Comparison of ENCODE assay signal across 32 mouse cellular contexts in the genomic region with DNA sequence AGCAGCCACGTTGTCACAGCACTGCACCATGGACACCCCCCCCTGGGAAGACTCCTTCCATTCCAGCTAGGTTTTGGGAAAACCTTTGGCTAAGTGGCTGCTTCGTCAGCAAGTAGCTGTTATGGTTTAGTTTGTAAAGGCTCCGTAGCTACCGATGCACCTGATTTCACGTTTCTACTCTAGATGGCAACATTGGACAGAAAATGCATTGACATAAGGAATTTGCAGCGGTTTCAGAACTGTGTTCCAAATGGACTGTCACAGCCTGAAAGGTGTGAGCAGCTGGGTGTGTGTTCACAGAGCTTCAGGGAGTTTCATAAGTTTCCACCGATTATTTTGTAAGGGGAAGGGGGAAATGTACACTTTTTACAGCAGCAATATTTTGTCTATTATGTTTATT. TPM values are rescaled to one million over a fixed set of nuclear protein-coding genes. Genes with fewer than 3 reads are reported as not detected.
DNase-seq lines count a peak whose midpoint lies in the region; ATAC-seq and TF ChIP-seq lines count a peak whose summit lies in the region.
"Not testable (repeated sequence)": the region's sequence is repeated elsewhere in the genome, so short reads cannot be mapped to it uniquely, and the experiment has no call there.
"Had no signal": no experiment of that assay in that cellular context is flagged by ENCODE, and none has a peak within 500 bp of the region (broad histone marks: within the 10 kb centered on the region; RNA-seq: fewer than 3 reads in every experiment).

No protein-coding gene starts in this region.

- not testable (repeated sequence) for H3K4me2 ChIP-seq in heart, postnatal 0 days (ENCODE audit: low read depth, low read length); hindbrain, postnatal 0 days (ENCODE audit: low read depth, low read length); midbrain, embryonic 14.5 days (ENCODE audit: low read length); stomach, postnatal 0 days (replicated peaks; ENCODE audit: low read depth)

- not testable (repeated sequence) for H3K4me1 ChIP-seq in cortical plate, adult 2 months (ENCODE audit: control insufficient read depth, insufficient read depth, low read length); heart, postnatal 0 days (ENCODE audit: control insufficient read depth, insufficient read depth); hindbrain, postnatal 0 days (ENCODE audit: insufficient read depth, low read length); midbrain, embryonic 14.5 days (ENCODE audit: control insufficient read depth, insufficient read depth, low read length); stomach, postnatal 0 days (replicated peaks; ENCODE audit: control insufficient read depth, insufficient read depth)

- not testable (repeated sequence) for H3K27me3 ChIP-seq in heart, postnatal 0 days (ENCODE audit: control insufficient read depth, insufficient read depth, low read length); hindbrain, postnatal 0 days (ENCODE audit: insufficient read depth, low read length); midbrain, embryonic 14.5 days (ENCODE audit: control insufficient read depth, insufficient read depth, low read length); stomach, postnatal 0 days (ENCODE audit: control insufficient read depth, insufficient read depth, low read length)

- not testable (repeated sequence) for TF ChIP-seq POLR2A in cortical plate, adult 2 months (IDR thresholded peaks at IDR 0.05; ENCODE audit: extremely low read depth, insufficient read depth, low read length)

- intact Hi-C loops in left cerebral cortex, postnatal 14 days (cut with DNase I) = not testable (repeated sequence)

- TF ChIP-seq CTCF in cortical plate, adult 2 months (IDR thresholded peaks at IDR 0.05; ENCODE audit: extremely low read depth, insufficient read depth, low read length) = 0 out of 2 replicates have a peak, but pooled peaks have one; percentile 7
- TF ChIP-seq CTCF in heart, postnatal 0 days (IDR thresholded peaks at IDR 0.05; ENCODE audit: low read depth) = peak; percentile 23
- peak; percentile 39; the same call in 1 of the 2 replicates for TF ChIP-seq CTCF in hindbrain, postnatal 0 days (IDR thresholded peaks at IDR 0.05; ENCODE audit: low read depth)
- TF ChIP-seq CTCF in stomach, postnatal 0 days (IDR thresholded peaks at IDR 0.05; ENCODE audit: low read depth) = peak; percentile 8; the same call in 1 of the 2 replicates

- not testable (repeated sequence) for TF ChIP-seq EP300 in heart, postnatal 0 days (IDR thresholded peaks at IDR 0.05; ENCODE audit: low read depth); stomach, postnatal 0 days (optimal IDR thresholded peaks at IDR 0.05)

- not testable (repeated sequence) for H3K27ac ChIP-seq in cortical plate, adult 2 months (ENCODE audit: insufficient read depth, low read length); heart, postnatal 0 days (ENCODE audit: low read depth); hindbrain, postnatal 0 days; midbrain, embryonic 14.5 days (replicated peaks; ENCODE audit: low read depth, low read length); stomach, postnatal 0 days (replicated peaks)

- 58% methylated on average over 7 of the region's 7 CpGs for WGBS in heart, postnatal 0 days
- WGBS in hindbrain, postnatal 0 days = 77% methylated on average over 7 of the region's 7 CpGs
- WGBS in midbrain, embryonic 14.5 days = 87% methylated on average over 7 of the region's 7 CpGs
- whole genome bisulfite sequencing in stomach, postnatal 0 days = 64% methylated on average over 7 of the region's 7 CpGs

- peak; percentile 86 for ATAC-seq in frontal cortex, adult (ENCODE audit: low TSS enrichment)
- not testable (repeated sequence) for ATAC-seq in heart, postnatal 0 days (ENCODE audit: insufficient read depth, low read depth); stomach, postnatal 0 days (ENCODE audit: low FRiP score, low TSS enrichment)
- ATAC-seq in hindbrain, postnatal 0 days = 0 out of 2 replicates have a peak, but pooled peaks have one; percentile 7
- ATAC-seq in midbrain, embryonic 14.5 days (ENCODE audit: low FRiP score, low TSS enrichment) = 0 out of 2 replicates have a peak, but pooled peaks have one; percentile 5

- peak; percentile 38 for DNase-seq in ZHBTc4 (ENCODE audit: low read depth, low spot score)
- DNase-seq in heart, postnatal 0 days (ENCODE audit: low spot score); stomach, postnatal 0 days (ENCODE audit: low spot score): not testable (repeated sequence)
- DNase-seq in hindbrain, postnatal 0 days (ENCODE audit: low spot score) = peak; percentile 56
- peak; percentile 6 to 15 for DNase-seq in left cerebral cortex, postnatal 14 days (ENCODE audit: low spot score in 2 of 2)
- DNase-seq in midbrain, embryonic 14.5 days = peak; percentile 16

- H3K9me3 ChIP-seq in heart, postnatal 0 days (replicated peaks; ENCODE audit: control insufficient read depth, low read length); hindbrain, postnatal 0 days (ENCODE audit: low read length); midbrain, embryonic 14.5 days (ENCODE audit: control insufficient read depth, low read length); stomach, postnatal 0 days (ENCODE audit: control insufficient read depth, low read length): not testable (repeated sequence)

- H3K9ac ChIP-seq in heart, postnatal 0 days (replicated peaks; ENCODE audit: low read depth, low read length); hindbrain, postnatal 0 days (replicated peaks; ENCODE audit: low read length); midbrain, embryonic 14.5 days (replicated peaks; ENCODE audit: low read length); stomach, postnatal 0 days (ENCODE audit: low read length): not testable (repeated sequence)

- H3K36me3 ChIP-seq in heart, postnatal 0 days (replicated peaks; ENCODE audit: control insufficient read depth, insufficient read depth, low read length); hindbrain, postnatal 0 days (ENCODE audit: insufficient read depth, low read length); midbrain, embryonic 14.5 days (ENCODE audit: control insufficient read depth, insufficient read depth, low read length); stomach, postnatal 0 days (ENCODE audit: control insufficient read depth, insufficient read depth, low read length): not testable (repeated sequence)

- H3K4me3 ChIP-seq in cortical plate, adult 2 months (ENCODE audit: insufficient read depth, low read length); heart, postnatal 0 days (ENCODE audit: low read depth, low read length); hindbrain, postnatal 0 days (ENCODE audit: low read length); midbrain, embryonic 14.5 days (replicated peaks; ENCODE audit: low read depth, low read length); stomach, postnatal 0 days (ENCODE audit: low read depth, low read length): not testable (repeated sequence)

RNA-seq across cellular contexts. Expression of gene Olfr1122, which starts 9.0 kb away (rescaled TPM):
- not detected in 2 replicates for polyA plus RNA-seq in cortical plate, adult 2 months (2012; rRNA removed)
- not detected in 2 replicates for total RNA-seq in heart, postnatal 0 days (2014; rRNA removed; ENCODE audit: low replicate concordance)
- polyA plus RNA-seq in heart, postnatal 0 days (2015; fragmentation: Nextera tagmentation; extraction: Ambion mirVana) = not detected in 2 replicates
- not detected in 2 replicates for total RNA-seq in hindbrain, postnatal 0 days (2014; rRNA removed)
- polyA plus RNA-seq in hindbrain, postnatal 0 days (2015; fragmentation: Nextera tagmentation; extraction: Ambion mirVana) = not detected in 2 replicates
- under 1 TPM in 1 of 2 experiments, not detected in 1; 0.07 TPM for total RNA-seq in left cerebral cortex, postnatal 14 days (2021)
- polyA plus RNA-seq in midbrain, embryonic 14.5 days (2014; fragmentation: Nextera tagmentation; extraction: Ambion mirVana) = not detected in 2 replicates
- not detected in 2 replicates for polyA plus RNA-seq in stomach, postnatal 0 days (2015; fragmentation: Nextera tagmentation; extraction: Ambion mirVana)
- total RNA-seq: adrenal gland, adult 2 months; adrenal gland, postnatal 14 days; ES-E14; gastrocnemius, adult 8-10 months; gastrocnemius, postnatal 25 days; heart, adult 18-20 months; hematopoietic stem cell, adult 5-6 weeks had no signal
- polyA plus RNA-seq: adrenal gland, adult 2 months; C2C12; CD4-positive, CD25-positive, alpha-beta regulatory T cell, adult 4 months; embryonic facial prominence, embryonic 10.5 days; embryonic facial prominence, embryonic 13.5 days; erythroblast, embryonic 14.5 days; forebrain, embryonic 12.5 days; forebrain, embryonic 15.5 days; frontal cortex, adult 2 months; gonadal fat pad, adult 2 months; heart, embryonic 10.5 days; heart, embryonic 13.5 days; heart, embryonic 16.5 days; hindbrain, embryonic 12.5 days; intestine, embryonic 14.5 days; intestine, postnatal 0 days had no signal

RNA-seq across cellular contexts. Expression of gene Olfr1123, which starts 21.7 kb away (rescaled TPM):
- not detected in 2 replicates for polyA plus RNA-seq in cortical plate, adult 2 months (2012; rRNA removed)
- not detected in 2 replicates for total RNA-seq in heart, postnatal 0 days (2014; rRNA removed; ENCODE audit: low replicate concordance)
- polyA plus RNA-seq in heart, postnatal 0 days (2015; fragmentation: Nextera tagmentation; extraction: Ambion mirVana) = not detected in 2 replicates
- not detected in 2 replicates for total RNA-seq in hindbrain, postnatal 0 days (2014; rRNA removed)
- not detected in 2 replicates for polyA plus RNA-seq in hindbrain, postnatal 0 days (2015; fragmentation: Nextera tagmentation; extraction: Ambion mirVana)
- not detected for total RNA-seq in left cerebral cortex, postnatal 14 days (2021)
- polyA plus RNA-seq in midbrain, embryonic 14.5 days (2014; fragmentation: Nextera tagmentation; extraction: Ambion mirVana) = not detected in 2 replicates
- polyA plus RNA-seq in stomach, postnatal 0 days (2015; fragmentation: Nextera tagmentation; extraction: Ambion mirVana) = not detected in 2 replicates
- total RNA-seq: adrenal gland, adult 2 months; adrenal gland, postnatal 14 days; adrenal gland, postnatal 4 days; ES-E14; gastrocnemius, adult 8-10 months; gastrocnemius, postnatal 25 days; heart, adult 18-20 months; heart, postnatal 25 days; hematopoietic stem cell, adult 5-6 weeks had no signal
- polyA plus RNA-seq: adrenal gland, adult 2 months; C2C12; CD4-positive, CD25-positive, alpha-beta regulatory T cell, adult 4 months; embryonic facial prominence, embryonic 10.5 days; embryonic facial prominence, embryonic 13.5 days; erythroblast, embryonic 14.5 days; forebrain, embryonic 12.5 days; forebrain, embryonic 15.5 days; frontal cortex, adult 2 months; gonadal fat pad, adult 2 months; heart, embryonic 10.5 days; heart, embryonic 13.5 days; heart, embryonic 16.5 days; hindbrain, embryonic 12.5 days; intestine, embryonic 14.5 days; intestine, postnatal 0 days had no signal

RNA-seq across cellular contexts. Expression of gene Olfr1121, which starts 25.0 kb away (rescaled TPM):
- not detected in 2 replicates for polyA plus RNA-seq in cortical plate, adult 2 months (2012; rRNA removed)
- not detected in 2 replicates for total RNA-seq in heart, postnatal 0 days (2014; rRNA removed; ENCODE audit: low replicate concordance)
- not detected in 2 replicates for polyA plus RNA-seq in heart, postnatal 0 days (2015; fragmentation: Nextera tagmentation; extraction: Ambion mirVana)
- total RNA-seq in hindbrain, postnatal 0 days (2014; rRNA removed) = not detected in 2 replicates
- polyA plus RNA-seq in hindbrain, postnatal 0 days (2015; fragmentation: Nextera tagmentation; extraction: Ambion mirVana) = not detected in 2 replicates
- total RNA-seq in left cerebral cortex, postnatal 14 days (2021) = not detected
- not detected in 2 replicates for polyA plus RNA-seq in midbrain, embryonic 14.5 days (2014; fragmentation: Nextera tagmentation; extraction: Ambion mirVana)
- not detected in 2 replicates for polyA plus RNA-seq in stomach, postnatal 0 days (2015; fragmentation: Nextera tagmentation; extraction: Ambion mirVana)
- total RNA-seq: adrenal gland, adult 2 months; adrenal gland, postnatal 14 days; adrenal gland, postnatal 4 days; ES-E14; gastrocnemius, adult 8-10 months; gastrocnemius, postnatal 25 days; heart, adult 18-20 months; heart, postnatal 25 days; hematopoietic stem cell, adult 5-6 weeks had no signal
- polyA plus RNA-seq: adrenal gland, adult 2 months; C2C12; CD4-positive, CD25-positive, alpha-beta regulatory T cell, adult 4 months; embryonic facial prominence, embryonic 10.5 days; embryonic facial prominence, embryonic 13.5 days; forebrain, embryonic 12.5 days; forebrain, embryonic 15.5 days; frontal cortex, adult 2 months; gonadal fat pad, adult 2 months; heart, embryonic 10.5 days; heart, embryonic 13.5 days; heart, embryonic 16.5 days; hindbrain, embryonic 12.5 days; intestine, embryonic 14.5 days; intestine, postnatal 0 days had no signal

RNA-seq across cellular contexts. Expression of gene Olfr1124, which starts 35.4 kb away (rescaled TPM):
- not detected in 2 replicates for polyA plus RNA-seq in cortical plate, adult 2 months (2012; rRNA removed)
- total RNA-seq in heart, postnatal 0 days (2014; rRNA removed; ENCODE audit: low replicate concordance) = not detected in 2 replicates
- 0.04 TPM in 2 replicates for polyA plus RNA-seq in heart, postnatal 0 days (2015; fragmentation: Nextera tagmentation; extraction: Ambion mirVana)
- total RNA-seq in hindbrain, postnatal 0 days (2014; rRNA removed) = not detected in 2 replicates
- polyA plus RNA-seq in hindbrain, postnatal 0 days (2015; fragmentation: Nextera tagmentation; extraction: Ambion mirVana) = 0.08 TPM in 1 of 2 replicates, not detected in the other
- total RNA-seq in left cerebral cortex, postnatal 14 days (2021) = not detected
- not detected in 2 replicates for polyA plus RNA-seq in midbrain, embryonic 14.5 days (2014; fragmentation: Nextera tagmentation; extraction: Ambion mirVana)
- 0.05 TPM in 1 of 2 replicates, not detected in the other for polyA plus RNA-seq in stomach, postnatal 0 days (2015; fragmentation: Nextera tagmentation; extraction: Ambion mirVana)
- total RNA-seq: adrenal gland, adult 2 months; adrenal gland, postnatal 14 days; adrenal gland, postnatal 4 days; ES-E14; gastrocnemius, adult 8-10 months; gastrocnemius, postnatal 25 days; heart, adult 18-20 months; heart, postnatal 25 days; hematopoietic stem cell, adult 5-6 weeks had no signal
- polyA plus RNA-seq: adrenal gland, adult 2 months; C2C12; erythroblast, embryonic 14.5 days; forebrain, embryonic 15.5 days; frontal cortex, adult 2 months; gonadal fat pad, adult 2 months; heart, embryonic 16.5 days; intestine, postnatal 0 days had no signal

RNA-seq across cellular contexts. Expression of gene Olfr1120, which starts 40.1 kb away (rescaled TPM):
- not detected in 2 replicates for polyA plus RNA-seq in cortical plate, adult 2 months (2012; rRNA removed)
- total RNA-seq in heart, postnatal 0 days (2014; rRNA removed; ENCODE audit: low replicate concordance) = not detected in 2 replicates
- polyA plus RNA-seq in heart, postnatal 0 days (2015; fragmentation: Nextera tagmentation; extraction: Ambion mirVana) = not detected in 2 replicates
- not detected in 2 replicates for total RNA-seq in hindbrain, postnatal 0 days (2014; rRNA removed)
- polyA plus RNA-seq in hindbrain, postnatal 0 days (2015; fragmentation: Nextera tagmentation; extraction: Ambion mirVana) = not detected in 2 replicates
- total RNA-seq in left cerebral cortex, postnatal 14 days (2021) = not detected
- not detected in 2 replicates for polyA plus RNA-seq in midbrain, embryonic 14.5 days (2014; fragmentation: Nextera tagmentation; extraction: Ambion mirVana)
- not detected in 2 replicates for polyA plus RNA-seq in stomach, postnatal 0 days (2015; fragmentation: Nextera tagmentation; extraction: Ambion mirVana)
- total RNA-seq: adrenal gland, adult 2 months; adrenal gland, postnatal 14 days; adrenal gland, postnatal 4 days; ES-E14; gastrocnemius, adult 8-10 months; gastrocnemius, postnatal 25 days; heart, adult 18-20 months; heart, postnatal 25 days; hematopoietic stem cell, adult 5-6 weeks had no signal
- polyA plus RNA-seq: adrenal gland, adult 2 months; C2C12; CD4-positive, CD25-positive, alpha-beta regulatory T cell, adult 4 months; embryonic facial prominence, embryonic 10.5 days; embryonic facial prominence, embryonic 13.5 days; erythroblast, embryonic 14.5 days; forebrain, embryonic 12.5 days; forebrain, embryonic 15.5 days; frontal cortex, adult 2 months; gonadal fat pad, adult 2 months; heart, embryonic 10.5 days; heart, embryonic 13.5 days; heart, embryonic 16.5 days; hindbrain, embryonic 12.5 days; intestine, embryonic 14.5 days; intestine, postnatal 0 days had no signal
